Mouse (Mus musculus) gastrocnemius, adult 18-20 months (tissue): Measurements from ENCODE around the gene Mmp27. TPM values are rescaled to one million over a fixed set of nuclear protein-coding genes. Genes with fewer than 3 reads are reported as not detected.
A peak's percentile ranks its signal among the peaks of the same experiment; 100 is the strongest.

ENCODE experiments used
- DNase-seq: peaks from one replicate; pipeline ENCODE4 v3.0.0; 2021; ENCODE audit warnings: low spot score
- long read RNA-seq, 2 experiments: library from polyadenylated mRNA; stranded (forward); transcript quantifications; one replicate each; pipeline ENCODE4 v2.0.0; 2021
- total RNA-seq, 2 experiments: library from RNA; stranded (reverse); gene quantifications; 2 replicates each; pipeline ENCODE4 v1.2.3; 2021

The Mmp27 gene
- total RNA-seq, result under 1 TPM in 1 of 2 experiments, not detected in 1; 0.23 TPM
- long read RNA-seq, experiment 1, result 0 reads
- long read RNA-seq, experiment 2, result 0 reads

DNA sequence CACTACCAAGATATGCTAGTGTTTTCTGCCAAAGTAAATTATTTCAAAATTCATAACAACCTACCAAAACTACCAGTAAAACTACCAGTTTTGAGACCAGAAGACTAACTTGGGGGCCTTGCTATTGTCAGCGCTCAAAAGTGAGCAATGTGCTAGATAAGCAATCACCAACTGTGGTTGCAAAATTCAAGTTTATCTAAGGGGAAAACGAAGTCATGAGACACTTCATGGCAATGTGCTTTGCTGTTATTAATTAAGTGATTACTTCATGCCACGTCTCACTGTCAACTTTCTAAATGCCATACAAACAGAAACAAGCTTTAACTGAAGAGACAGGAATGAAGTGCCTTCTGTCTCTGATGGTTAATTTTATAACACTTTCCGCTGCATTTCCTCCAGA, at the start of gene Mmp27:
Mmp27 (plus strand) TSS at position 235 of the 400 bp plus-strand sequence.
- no peak for DNase-seq

DNA sequence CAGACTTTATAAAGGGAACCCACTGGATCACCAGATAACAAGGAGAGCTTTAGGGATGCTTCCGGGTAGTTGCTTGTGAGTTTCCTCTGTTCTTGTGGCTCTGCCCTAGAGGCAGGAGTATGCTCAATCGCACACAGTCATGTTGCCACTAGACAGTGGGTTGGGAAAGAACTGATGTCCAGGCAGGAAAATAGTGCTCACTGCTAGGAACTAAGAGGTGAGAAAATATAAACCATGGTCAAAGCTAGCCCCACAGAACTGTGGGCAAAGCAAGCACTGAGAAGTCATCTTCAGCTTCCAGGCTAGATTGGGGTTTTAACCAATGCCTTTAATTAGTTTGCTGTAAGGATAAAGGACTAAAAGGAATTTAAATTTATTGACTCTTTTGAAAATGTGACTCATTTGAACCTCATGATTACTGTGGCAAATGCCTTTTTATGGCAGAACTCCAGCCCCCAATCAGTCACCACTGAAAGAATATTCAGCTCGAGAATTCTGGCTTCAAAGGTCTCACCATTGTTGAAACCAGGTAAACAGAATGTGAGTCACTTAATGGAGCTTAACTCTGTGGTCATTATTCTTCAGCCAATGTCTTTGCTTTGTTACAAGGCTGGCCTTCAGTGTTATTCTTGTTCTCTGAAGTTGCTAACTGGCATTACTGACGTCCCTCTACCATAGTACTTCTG, 44.8 kb upstream of the Mmp27 start:
- DNase-seq, result no peak

DNA sequence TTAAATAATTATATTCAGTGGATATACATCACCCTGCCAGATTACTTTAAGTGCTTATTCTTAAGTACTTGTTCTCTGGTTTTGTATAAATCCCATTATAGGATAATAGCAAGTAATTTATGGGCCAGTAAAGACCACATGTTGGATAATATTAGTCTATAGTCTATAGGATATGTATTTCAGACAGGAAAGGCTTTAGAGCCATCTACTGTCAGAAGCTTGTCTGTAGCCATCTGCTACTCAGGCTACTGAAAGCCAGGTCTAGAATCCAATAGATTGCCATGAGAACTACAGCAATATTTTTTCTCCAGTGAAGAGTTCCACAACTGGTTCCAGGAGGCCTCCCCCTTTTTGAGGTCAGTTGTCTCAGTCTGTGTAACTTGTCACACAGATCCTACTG, 28.4 kb upstream of the Mmp27 start:
- DNase-seq, result no peak

DNA sequence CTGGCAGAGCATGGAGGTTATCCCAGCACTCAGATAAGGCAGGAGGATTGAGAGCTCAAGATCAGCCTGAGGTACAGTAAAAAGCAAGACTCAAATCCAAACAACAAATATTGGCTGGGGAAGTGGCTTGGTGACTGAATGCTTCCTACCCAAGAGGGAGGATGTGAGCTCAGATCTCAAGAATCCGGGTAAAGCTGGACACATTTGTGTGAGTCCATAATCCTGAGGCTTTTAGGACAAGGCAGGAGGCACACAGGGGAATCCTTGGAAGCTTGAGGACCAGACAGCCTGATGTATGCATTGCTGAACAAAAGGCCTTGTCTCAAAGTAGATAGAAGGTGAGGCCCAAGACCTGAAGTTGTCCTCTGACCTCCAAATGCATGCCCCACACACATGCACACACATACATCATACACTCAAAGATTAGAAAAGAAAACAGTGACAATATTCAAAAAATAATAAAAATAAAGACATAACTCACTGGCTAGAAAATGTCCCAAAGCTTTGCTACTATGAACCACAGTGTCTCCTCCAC, 26.2 kb upstream of the Mmp27 start:
- DNase-seq, result no peak

DNA sequence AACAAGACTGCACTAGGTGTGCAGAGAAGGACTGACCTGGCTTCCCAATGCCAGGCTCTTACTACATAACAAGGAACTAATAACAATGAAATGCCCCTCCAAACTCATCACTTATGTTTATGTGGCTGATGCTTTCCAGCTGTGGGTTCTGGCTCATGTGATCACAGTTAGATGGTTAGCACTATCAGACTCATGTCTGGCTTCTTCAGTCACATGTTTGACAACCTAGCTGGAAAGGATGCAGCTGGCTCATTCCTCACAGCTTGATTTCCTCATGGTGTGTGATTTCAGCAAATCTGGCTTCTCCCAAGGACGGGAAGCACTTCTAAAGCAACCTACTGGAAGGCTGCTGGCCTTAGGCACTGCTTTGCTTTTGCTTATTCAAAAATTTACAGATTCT, 25.7 kb upstream of the Mmp27 start:
- DNase-seq, result peak; percentile 9

DNA sequence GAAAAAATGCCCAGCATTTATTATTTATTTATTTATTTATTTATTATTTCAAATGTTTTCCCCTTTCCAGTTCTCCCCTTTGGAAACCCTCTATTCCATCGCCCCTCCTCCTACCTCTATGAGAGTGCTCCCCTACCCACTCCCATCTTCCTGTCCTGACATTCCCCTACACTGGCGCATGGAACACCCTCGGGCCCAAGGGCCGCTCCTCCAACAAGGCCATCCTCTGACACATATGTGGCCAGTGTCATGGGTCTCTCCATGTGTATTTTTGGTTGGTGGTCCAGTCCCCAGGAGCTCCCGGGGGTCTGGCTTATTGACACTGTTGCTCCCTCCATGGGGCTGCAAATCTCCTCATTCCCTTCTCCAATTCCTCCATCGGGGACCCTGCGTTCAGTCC, 25.3 kb upstream of the Mmp27 start:
- DNase-seq, result no peak

DNA sequence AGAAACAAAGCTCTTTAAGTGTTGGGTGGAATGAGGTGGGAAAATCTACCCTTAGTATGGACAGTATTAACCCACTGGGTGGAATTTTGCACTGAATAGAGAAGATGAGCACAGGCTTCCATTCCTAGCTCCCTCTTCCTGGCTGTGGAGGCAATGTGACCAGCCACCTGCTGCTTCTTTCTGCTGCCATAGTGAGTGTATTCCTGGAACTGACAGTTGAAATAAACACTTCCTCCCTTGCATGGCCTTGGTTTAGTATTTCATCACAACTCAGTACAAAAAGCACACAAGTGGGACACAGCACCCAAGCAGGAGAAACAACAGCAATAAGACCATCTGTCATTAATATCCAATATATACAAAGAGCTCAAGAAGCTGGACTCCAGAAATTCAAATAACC, 19.3 kb upstream of the Mmp27 start:
- DNase-seq, result no peak

DNA sequence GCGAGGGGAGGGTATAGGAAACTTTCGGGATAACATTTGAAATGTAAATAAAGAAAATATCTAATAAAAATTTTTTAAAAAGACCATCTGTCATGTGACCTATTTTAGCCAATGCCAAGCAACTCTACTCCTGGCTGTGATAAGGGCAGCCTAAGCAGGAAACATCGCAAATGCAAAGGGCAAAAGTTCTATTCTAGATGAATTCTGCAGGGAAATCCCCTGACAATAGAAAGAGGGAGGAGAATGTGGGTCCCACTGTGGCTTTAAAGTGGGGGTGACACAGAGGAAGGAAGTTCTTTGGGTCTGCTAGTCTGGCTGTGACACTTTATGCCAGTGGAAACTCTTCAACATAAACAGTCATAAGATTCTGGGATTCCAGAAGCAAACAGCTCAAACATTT, 17.7 kb upstream of the Mmp27 start:
- no peak for DNase-seq

DNA sequence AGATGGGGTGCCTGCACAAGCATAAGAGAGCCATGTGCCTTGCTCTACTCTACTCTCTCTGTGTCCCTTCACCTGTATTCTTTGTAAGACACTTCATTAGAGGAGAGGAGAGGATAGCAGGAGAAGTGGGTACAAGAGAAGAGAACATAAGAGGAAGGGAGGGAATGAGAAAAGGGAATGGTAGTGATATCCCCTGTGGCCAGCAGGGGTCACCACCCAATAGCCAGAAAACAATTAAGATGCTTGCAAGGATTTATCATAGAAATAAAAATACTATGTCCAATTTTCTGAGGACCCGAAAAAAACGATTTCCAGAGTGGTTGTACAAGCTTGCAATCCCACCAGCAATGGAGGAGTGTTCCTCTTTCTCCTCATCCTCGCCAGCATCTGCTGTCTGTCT, 16.8 kb upstream of the Mmp27 start:
- peak; percentile 43 for DNase-seq

DNA sequence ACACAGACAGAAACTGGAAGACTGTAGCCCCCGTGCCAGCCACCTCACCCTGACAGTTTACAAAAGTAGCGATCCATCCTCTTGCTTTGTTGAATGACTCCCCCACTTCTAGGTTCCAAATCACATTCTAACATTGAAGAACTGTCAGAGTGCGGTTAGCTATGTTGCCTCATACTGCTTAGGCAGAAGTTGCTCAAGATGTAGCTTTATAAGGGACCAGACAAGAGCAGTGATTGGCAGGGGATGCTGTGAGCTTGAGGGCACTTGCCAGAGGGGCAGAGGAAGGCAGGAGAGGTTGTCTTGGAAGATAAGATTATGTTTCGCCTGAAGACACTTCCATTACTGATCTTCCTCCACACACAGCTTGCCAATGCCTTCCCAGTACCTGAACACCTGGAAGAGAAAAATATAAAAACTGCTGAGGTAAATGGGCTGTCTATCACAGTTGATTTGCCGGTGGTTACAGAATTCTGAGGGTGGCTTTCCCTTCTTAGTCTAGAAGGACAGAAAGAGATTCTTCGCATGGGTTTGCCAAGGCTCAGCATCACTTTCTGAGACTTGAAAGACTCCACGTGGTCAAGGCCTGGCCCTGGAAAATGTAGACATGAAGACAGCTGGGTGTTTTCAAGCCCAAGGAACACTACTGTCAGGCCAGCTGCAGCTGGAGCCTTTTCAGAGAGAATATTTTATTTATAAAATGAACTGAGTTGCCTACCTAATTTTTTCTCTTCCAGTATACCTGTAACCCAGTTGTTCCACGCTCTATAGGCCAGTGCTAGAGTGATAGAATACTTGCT, 12.8 kb upstream of the Mmp27 start, which contains the start of gene Mmp8:
Mmp8 (plus strand) TSS at position 236 of the 797 bp plus-strand sequence.
- no peak for DNase-seq

DNA sequence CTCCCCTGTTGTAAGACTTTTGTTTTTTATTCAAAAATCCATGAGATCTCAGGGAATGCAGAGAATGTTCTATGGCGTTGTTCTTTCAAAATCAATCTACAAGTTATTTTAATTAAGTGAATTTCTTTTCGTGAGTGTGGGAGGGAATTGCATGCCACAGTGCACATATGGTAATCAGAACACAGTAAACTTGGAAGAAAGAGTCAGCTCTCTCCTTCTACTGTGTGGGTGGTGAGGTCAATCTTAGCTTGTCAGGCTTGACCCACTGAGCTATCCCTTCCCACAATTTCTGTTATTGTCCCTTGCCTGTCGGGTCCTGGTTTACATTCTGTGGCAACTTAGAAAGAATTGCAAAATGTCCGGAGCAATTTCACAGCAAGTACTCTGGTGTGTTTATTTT, 11.2 kb upstream of the Mmp27 start:
- no peak for DNase-seq

DNA sequence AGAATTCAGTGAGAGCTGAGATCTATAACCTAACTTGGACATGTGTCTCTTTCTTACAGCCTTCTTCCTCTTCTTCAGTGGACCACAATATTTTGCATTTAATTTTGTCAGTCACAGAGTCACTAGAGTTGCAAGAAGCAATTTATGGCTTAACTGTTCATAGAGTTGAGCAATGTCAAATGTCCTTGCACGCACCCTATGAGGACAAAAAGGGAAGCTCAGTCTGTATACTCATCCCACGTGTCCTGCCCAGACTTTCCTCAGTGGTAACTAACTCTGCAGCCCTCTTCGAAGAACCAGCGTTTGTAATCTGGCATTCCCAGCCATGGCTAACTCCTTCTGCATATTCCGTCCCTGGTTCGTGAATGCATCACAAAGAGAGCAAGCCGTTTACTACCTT, 3.8 kb upstream of the Mmp27 start:
- no peak for DNase-seq

DNA sequence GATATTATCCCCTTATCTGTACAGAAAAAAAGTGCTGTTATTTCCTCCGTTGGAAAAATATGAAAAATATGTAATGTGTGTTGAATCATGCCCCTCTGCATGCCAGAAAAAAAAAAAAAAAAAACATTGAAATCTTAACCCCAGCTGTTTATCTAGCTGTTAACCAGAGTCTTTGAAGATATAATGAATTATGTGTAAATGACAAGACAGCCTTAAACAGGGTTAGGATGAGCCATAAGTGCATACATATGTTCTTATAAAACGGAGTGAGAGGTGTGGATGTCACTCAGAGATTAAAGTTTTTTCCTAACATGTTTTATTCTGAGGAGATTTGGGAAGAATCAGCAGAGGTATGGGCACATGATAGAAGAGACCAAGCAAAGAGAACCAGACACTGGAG, 3.3 kb upstream of the Mmp27 start:
- no peak for DNase-seq

DNA sequence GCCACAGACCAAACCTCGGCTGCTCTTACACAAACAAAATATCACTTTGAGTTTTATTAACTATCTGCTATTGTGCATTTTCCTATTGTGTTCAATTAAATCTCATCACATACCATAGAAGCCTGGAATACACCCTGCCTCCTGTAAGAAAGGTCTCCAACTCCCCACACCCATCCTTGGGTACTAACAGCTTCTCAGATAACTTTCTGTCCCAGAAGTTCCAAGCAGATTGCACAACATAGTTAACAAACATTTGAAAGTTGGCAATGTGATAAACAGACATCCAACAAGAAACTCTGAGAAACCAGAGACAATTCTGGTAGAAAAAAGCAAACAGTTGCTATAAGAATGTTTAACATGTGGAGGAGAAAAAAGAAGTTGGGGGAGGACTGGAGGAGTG, 711 bp upstream of the Mmp27 start:
- DNase-seq, result peak; percentile 43

DNA sequence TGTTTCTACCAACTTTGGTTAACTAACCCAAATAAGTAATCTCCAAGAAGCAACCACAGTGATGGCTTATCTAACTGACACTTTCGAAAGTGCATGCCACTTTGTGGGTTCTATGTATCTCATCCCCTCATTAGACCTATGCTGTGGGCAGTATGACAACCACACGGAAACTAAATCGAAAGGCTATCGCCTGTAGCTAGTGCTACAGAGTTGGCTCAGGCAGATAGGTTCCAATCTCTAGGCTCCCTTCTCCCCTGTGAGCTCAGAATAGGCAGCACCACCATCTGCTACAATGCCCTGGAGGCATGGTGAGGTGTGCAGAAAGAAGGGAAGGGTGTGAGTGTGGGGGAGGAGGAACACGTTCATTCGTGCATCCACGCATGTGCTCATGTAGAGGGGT, 992 bp downstream of the Mmp27 start:
- DNase-seq, result no peak

DNA sequence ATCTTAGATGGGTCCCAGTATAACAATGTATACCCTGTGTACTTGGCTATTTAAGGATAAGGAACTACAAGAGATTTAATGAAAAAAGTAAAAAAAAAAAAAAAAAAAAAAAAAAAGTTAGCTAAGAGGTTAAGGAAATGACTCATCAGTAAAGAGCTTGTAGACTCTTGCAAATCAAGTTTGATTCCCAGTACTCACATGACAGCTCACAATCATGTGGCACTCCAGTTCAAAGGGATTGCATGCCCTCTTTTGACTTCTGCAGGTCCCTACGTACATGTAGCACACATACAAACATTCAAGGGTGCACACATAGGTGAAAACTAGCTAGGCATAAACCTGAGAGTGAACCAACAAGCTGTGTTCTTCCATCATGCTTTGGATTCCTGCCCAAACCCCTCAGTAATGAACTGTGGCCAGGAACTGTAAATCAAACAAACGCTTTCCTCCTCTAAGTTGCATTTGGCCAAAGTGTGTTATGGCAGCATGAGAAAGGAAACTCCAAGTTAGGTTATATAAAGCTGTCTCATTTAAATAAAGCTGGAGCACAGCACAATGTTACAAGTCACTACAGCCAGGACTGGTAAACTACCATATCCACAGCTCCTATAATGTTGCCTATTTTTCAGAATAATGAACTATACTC, 1.6 kb downstream of the Mmp27 start:
- DNase-seq, result no peak

DNA sequence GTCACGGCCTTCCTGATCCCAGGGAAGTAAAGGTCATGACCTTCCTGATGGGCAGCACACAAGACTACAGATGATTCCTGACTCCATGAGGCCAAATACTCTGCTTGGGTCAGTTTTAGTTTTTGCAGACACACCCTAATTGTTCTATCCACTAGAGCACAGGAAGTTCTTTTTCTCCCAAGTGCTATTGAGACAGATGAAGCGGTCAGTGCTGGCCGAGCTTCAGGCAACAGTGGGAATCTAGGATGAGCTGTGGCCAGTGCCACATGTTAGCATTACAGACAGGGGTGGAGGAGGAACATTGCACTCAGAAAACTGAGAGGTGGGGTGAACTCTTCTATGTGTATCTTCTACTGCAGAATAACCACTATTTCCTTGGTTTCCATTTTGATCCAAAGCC, 4.3 kb downstream of the Mmp27 start:
- peak; percentile 59 for DNase-seq

DNA sequence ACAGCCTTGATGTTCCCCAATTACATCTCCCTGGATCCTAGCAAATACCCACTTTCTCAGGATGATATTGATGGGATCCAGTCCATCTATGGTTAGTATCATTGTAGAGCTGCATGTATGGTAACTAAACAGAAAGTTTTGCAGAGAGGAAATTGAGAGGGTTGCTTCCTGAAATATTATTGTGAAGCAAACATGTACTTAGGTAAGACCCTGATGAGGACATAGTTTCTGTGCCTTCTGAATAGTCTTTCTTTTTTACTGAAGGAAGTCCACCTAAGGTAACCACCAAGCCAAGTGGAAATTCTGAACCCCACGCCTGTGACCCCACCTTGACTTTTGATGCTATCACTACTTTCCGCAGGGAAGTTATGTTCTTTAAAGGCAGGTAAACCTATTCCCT, 6.2 kb downstream of the Mmp27 start:
- no peak for DNase-seq

DNA sequence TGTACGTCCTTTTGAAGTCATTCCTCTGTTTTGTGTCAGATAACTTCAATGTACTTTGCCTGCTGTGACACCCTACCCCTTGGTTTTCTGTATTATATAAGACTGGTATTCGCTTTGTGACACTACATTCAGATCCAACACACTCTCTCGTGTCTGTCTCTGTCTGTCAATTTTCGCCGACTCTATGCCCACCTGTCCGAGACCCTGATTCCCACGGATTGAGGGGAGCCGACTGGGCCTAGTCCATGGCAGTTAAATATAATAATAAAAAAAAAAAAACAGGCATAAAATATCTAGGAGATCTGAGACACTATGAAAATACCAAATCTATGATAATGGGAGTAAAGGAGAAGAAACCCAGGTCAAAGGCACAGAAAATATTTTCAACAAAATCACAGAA, 18.9 kb downstream of the Mmp27 start:
- DNase-seq, result no peak

DNA sequence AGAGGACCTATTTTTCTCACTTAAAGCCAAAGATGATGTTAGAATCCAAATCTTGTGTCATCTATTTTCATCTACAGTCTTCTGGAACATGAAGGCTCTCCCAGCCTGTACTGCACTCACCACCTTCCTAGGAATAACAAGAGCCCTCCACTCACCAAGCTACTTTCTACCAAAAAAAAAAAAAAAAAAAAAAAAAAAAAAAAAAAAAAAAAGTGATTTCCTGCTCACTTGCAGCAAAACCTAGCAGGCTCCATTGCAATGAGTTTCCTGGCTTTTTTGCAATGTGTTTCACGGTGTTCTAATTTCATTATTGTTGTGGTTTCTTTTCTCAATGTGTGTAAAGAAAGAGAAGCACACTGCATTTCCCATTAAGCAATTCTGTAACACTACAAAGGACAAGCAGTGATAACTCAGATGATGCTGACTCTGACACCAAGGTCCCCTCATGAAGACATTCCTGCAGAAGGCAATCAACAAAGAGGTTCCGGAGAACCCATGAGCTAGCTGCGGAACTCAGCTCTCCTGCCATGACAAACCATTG, 22.1 kb downstream of the Mmp27 start:
- no peak for DNase-seq

DNA sequence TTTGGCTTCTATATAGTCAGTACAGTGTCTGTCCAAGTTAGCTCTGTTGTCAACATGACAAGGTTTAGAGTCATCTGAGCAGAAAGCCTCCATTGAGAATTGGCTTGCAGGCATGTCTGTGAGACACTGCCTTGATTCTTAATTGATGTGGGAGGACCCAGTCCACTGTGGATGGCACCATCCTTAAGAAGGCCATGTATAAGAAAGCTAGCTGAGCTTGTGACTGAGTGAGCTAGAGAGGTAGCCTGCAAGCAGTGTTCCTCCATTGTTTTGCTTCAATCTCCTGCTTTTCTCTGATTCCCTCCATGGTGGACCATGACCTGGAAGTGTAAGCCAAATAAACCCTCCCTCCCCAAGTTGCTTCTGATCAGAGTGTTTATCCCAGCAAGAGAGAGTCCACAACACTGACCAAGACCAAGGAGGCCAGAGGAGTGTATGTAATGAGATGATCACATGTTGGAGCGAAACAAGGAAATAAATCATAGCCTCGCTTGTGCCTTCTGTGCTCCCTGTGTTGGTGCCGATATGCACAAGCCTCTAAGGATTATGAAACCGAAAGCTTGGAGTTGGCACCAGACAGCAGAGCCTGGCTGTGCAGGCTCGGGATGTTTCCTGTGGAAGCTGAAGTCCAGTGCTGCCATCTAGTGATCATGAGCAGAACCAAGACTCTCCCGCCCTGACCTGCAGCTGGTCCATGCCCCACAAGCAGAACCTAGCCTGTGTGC, 23.8 kb downstream of the Mmp27 start:
- DNase-seq, result peak; percentile 90
